Mouse (Mus musculus) skeletal muscle tissue, postnatal 0 days (tissue): Measurements from ENCODE around the gene Hs3st6. TPM values are rescaled to one million over a fixed set of nuclear protein-coding genes. Genes with fewer than 3 reads are reported as not detected.

Experiments
- polyA plus RNA-seq: library from polyadenylated mRNA; unstranded; fragments of >200 nt; fragmentation: Nextera tagmentation; extraction: Ambion mirVana; gene quantifications from 2 replicates; pipeline ENCODE4 v1.2.1, GENCODE M21; 2015

The Hs3st6 gene
- polyA plus RNA-seq, result 0.51 TPM in 1 of 2 replicates, not detected in the other

DNA sequence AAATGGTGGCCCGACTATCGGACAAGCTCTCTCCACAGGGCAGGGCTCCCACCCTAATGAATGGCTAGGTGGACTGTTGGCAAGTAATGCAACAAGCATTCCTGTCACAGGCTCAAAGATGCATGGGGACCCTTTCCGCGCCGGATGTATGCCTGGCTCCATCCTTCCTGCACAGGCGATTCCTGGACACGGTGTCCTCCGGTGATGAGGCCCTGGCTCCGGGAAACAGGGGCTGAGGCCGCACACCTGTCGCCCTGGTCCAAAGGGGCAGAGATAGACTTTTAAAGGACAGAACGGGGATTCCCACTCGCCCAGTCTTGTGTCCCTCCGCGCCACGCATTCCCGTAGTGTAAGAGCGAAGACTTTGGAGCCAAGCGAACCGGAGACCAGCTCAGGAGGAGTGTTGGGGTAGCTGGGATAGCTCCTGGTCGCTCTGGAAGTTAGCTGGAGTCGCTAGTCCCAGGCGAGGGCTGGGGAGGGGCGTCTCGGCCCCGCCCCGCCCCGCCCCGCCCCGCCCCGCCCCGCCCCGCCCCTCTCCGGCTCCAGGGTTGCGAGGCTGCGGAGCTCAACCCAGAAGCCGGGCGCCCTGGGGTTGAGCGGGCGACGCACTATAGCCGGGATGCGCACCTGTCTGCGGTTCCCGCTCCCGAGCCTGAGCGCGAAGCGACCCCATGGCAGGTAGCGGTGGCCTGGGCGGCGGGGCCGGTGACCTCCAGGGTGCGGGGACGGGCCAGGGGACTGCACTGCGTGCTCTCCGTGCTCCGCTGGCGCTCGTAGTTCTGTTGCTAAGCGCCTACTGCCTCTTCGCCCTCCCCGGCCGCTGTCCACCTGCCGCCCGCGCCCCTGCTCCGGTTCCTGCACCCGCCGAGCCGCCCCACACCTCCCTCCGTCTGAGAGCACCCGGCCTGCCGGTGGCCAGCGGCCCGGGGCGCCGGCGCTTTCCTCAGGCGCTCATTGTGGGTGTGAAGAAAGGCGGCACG is at the start of gene Hs3st6:
Gene Hs3st6, plus strand, starts transcription at position 574 of the 980 bp plus-strand sequence.

DNA sequence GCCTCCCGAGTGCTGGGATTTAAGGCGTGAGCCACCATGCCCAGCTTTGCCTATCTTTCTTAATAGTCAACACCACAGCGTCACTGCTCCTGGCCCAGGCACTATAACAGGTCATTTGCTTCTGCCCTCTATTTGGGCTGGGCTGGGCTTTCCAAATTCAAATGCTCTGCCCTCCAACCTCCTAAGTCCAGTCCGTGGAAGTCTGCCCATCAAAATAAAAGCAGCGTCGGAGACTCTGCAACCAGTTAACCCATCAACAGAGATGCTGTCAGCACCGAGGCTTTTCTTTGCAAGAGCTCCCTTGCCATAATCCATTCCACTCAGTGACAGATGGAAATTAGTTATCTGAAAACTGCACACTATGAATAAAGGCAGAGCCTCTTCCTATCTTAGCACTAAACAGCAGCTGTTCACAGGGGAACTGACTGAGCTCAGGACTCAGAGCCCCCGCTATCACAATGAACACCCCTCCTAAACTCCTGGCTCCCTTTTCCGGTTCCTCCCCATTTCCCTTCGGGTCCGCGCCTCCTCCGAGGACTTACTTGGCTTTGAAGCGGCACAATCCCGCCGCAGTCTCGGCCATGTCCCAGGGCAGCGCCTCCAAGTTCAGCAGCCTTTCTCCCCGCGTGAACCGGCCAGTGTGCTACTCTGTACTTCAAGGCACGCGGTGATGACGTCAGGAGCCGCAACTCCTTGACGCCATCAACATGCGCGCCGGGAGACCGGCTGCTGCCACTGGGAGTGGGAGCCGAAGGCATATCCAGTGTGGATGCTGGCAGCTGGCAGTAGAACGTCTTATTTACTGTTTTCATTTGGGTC is 45.6 kb upstream of the Hs3st6 start, which contains the start of gene Tbl3:
Gene Tbl3, minus strand, starts transcription at position 679 of the 819 bp plus-strand sequence.

DNA sequence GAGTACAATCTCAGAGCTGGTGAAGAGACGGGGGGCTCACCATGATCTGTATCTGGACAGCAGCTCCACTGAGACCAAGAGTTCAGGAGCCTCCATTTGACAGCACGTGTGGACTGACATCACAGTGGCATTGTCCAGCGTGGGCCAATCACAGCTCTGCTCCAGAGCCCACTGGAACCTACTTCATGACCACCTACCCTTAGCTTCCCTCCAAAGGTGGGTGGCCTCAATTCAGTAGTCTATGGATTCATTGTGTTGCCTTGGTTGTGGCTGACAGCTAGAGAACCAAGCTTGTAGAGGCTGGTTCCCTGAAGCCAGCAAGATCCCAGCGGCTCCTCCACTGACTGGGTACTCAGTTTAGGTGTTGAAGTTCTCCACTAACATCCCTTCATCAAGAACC is 34.8 kb upstream of the Hs3st6 start, which contains the start of the genes Rnf151 and Rps2:
Gene Rnf151, minus strand, starts transcription at position 121 of the 400 bp plus-strand sequence.
Gene Rps2, plus strand, starts transcription at position 174 of the 400 bp plus-strand sequence.

DNA sequence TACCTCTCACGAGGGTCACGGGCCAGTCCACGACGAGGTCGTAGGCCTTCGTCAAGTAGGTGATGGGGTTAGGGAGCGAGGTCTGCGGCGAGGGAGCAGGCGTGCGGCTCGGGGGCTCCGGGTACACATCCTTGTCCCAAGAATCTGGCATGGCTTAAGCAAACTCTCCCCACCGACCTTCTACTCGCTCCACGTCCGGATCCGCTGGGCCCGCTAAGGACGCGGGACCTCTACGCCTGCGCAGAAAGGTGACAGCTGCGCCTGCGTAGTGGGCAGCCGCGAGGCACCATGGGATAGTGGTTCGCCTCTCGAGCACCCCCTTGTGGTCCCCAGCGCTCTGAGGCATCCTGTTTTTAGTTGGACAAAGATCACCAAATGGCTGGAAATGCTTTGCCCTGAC is 28.6 kb upstream of the Hs3st6 start, which contains the start of gene Ndufb10:
Gene Ndufb10, minus strand, starts transcription at position 295 of the 400 bp plus-strand sequence.

DNA sequence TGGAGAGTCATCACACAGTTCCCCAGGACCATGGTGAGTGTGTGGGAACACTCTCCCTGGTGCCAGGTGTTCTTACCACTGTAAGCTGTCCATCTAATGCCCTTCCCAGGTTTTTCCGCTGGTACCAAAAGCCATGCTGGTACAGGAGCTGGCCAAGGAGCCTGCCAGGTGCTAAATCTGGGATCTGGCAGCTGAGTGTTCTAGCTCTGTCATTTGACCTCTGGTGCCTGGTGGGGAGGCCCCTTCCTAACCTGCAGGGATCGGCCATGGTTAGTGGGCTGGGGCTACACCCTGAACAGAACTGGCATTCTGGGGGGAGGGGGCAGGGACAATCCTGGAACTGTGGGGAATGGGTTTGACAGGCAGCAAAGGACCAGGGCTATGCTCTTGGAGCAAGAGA is 25.2 kb upstream of the Hs3st6 start, which contains the start of gene Rpl3l:
Gene Rpl3l, plus strand, starts transcription at position 203 of the 400 bp plus-strand sequence.

DNA sequence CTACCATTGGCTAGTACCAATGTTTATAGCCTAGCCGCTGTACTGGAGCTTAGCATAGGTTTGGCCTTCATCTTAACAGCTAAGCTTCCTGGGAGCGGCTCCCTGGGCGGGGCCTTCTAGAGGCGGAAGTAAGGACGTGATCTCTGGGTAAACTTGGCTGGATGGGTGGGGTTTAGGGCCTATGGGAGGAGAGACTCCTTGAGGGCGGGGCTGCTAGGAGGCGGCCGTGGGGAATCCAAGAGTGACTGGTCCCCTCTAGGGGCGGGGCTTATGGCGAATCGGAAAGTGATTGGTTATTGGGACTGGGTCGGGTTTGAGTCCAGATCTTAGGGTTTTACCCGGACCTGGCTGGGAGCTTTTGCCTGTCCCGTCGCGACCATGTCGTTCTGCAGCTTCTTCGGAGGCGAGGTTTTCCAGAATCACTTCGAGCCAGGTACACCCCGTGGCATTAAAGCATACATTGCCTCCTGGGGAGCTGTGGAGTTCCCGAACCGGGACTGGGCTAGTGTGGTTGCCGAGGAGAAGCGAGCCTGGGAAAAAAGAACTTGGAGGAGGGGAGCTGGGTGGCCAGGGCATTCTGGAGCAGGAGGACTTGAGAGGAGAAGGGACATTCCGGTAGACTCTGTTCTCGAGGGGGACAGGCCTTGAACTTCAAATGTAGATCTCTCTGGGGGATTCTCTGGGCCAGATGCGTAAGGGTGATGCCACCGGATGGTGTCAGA is 16.3 kb upstream of the Hs3st6 start, which contains the start of gene Msrb1:
Gene Msrb1, plus strand, starts transcription at position 313 of the 722 bp plus-strand sequence.

DNA sequence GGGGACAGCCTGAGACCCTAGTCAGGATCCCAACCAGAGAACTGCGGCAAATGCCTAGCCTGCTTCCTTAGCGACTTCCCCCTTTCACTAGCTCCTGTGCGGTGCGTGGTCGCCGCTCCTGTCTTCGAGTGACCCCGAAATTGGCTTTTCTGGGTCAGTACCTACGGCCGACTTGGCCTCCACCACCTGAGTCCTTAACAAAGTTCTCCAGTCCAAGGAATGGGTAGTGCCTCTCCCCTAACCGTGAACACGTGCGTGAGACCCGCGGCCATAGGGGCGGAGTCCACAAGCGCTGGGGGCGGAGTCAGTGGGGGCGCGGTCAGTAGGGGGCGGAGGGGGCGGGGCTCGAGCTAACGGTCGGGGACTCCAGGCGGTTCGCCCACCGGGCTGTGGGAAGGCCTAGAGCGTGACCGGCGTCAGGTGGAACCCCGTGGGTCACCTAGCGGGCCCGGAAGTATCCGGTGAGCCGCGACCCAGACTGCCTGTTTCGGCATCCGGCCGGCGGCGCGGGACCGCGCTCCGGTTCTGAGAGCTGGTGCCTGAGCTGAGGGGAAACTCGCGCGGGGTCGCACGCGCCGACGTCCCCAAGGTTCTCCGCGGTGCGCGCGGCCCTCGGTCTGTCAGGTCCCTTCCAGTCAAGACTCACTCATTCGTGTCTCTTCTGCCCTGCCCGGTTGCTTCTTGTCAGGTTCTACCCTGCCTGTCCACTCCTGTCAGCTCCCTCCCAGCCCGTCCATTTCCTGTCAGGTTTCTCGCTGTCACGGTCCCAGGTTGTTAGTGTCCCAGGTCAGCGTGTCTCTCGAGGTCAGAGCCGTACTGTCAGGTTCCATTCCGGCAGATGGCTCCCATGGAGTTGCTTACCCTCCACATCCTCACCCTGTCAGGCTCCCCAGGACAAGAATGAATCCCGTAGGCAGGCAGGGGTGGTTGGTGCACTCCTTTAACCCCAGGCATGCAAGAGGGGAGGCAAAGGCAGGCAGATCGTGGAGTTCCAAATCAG is 51.5 kb downstream of the Hs3st6 start, which contains the start of gene Meiob:
Gene Meiob, plus strand, starts transcription at position 338 of the 1,000 bp plus-strand sequence.

Other genes starting within 250 kb of the Hs3st6 start
- gene Traf7, start 225.1 kb upstream of the Hs3st6 start, polyA plus RNA-seq, result 43.2 and 46.8 TPM in 2 replicates
- gene Rab26, start 218.8 kb upstream of the Hs3st6 start, polyA plus RNA-seq, result 0.39 and 0.69 TPM in 2 replicates
- 12.6 TPM in 2 replicates for gene Pkd1, start 203.2 kb upstream of the Hs3st6 start, polyA plus RNA-seq
- 25.6 and 31.9 TPM in 2 replicates for gene Tsc2, start 120.4 kb upstream of the Hs3st6 start, polyA plus RNA-seq
- gene Nthl1, start 120.3 kb upstream of the Hs3st6 start, polyA plus RNA-seq, result 11.1 TPM in 2 replicates
- 38.9 and 45.6 TPM in 2 replicates for gene Slc9a3r2, start 102.7 kb upstream of the Hs3st6 start, polyA plus RNA-seq
- not detected in 2 replicates for gene Npw, start 94.5 kb upstream of the Hs3st6 start, polyA plus RNA-seq
- gene Zfp598, start 83.3 kb upstream of the Hs3st6 start, polyA plus RNA-seq, result 9.0 and 11.7 TPM in 2 replicates
- gene Syngr3, start 63.0 kb upstream of the Hs3st6 start, polyA plus RNA-seq, result 0.11 TPM in 1 of 2 replicates, not detected in the other
- 33.2 and 39.3 TPM in 2 replicates for gene Gfer, start 56.8 kb upstream of the Hs3st6 start, polyA plus RNA-seq
- 1.1 and 1.8 TPM in 2 replicates for gene Noxo1, start 56.8 kb upstream of the Hs3st6 start, polyA plus RNA-seq
- gene Tbl3, start 45.3 kb upstream of the Hs3st6 start, polyA plus RNA-seq, result 22.5 and 25.2 TPM in 2 replicates
- gene Rnf151, start 34.9 kb upstream of the Hs3st6 start, polyA plus RNA-seq, result not detected in 2 replicates
- gene Rps2, start 34.9 kb upstream of the Hs3st6 start, polyA plus RNA-seq, result 829 and 862 TPM in 2 replicates
- gene Ndufb10, start 28.5 kb upstream of the Hs3st6 start, polyA plus RNA-seq, result 707 and 733 TPM in 2 replicates
- gene Rpl3l, start 25.2 kb upstream of the Hs3st6 start, polyA plus RNA-seq, result 47.3 and 64.3 TPM in 2 replicates
- gene Msrb1, start 16.3 kb upstream of the Hs3st6 start, polyA plus RNA-seq, result 52.7 and 59.6 TPM in 2 replicates
- gene Meiob, start 51.3 kb downstream of the Hs3st6 start, polyA plus RNA-seq, result not detected in 2 replicates
- gene Hagh, start 87.2 kb downstream of the Hs3st6 start, polyA plus RNA-seq, result 71.4 and 75.0 TPM in 2 replicates
- 28.0 and 28.6 TPM in 2 replicates for gene Fahd1, start 97.4 kb downstream of the Hs3st6 start, polyA plus RNA-seq
- 0.42 and 6.3 TPM in 2 replicates for gene Igfals, start 113.0 kb downstream of the Hs3st6 start, polyA plus RNA-seq
- 21.2 and 24.8 TPM in 2 replicates for gene Nubp2, start 133.4 kb downstream of the Hs3st6 start, polyA plus RNA-seq
- gene Spsb3, start 133.7 kb downstream of the Hs3st6 start, polyA plus RNA-seq, result 36.7 and 37.8 TPM in 2 replicates
- gene Eme2, start 142.1 kb downstream of the Hs3st6 start, polyA plus RNA-seq, result 18.2 and 18.6 TPM in 2 replicates
- 185 and 189 TPM in 2 replicates for gene Mrps34, start 142.1 kb downstream of the Hs3st6 start, polyA plus RNA-seq
- 22.1 and 25.2 TPM in 2 replicates for gene Nme3, start 143.5 kb downstream of the Hs3st6 start, polyA plus RNA-seq
- 11.9 and 12.0 TPM in 2 replicates for gene Mapk8ip3, start 184.0 kb downstream of the Hs3st6 start, polyA plus RNA-seq
- 20.1 and 26.9 TPM in 2 replicates for gene Jpt2, start 207.7 kb downstream of the Hs3st6 start, polyA plus RNA-seq